Mouse (Mus musculus) erythroid progenitor cell, adult 5-6 weeks (primary cell): ENCODE data around the gene 4930404N11Rik. TPM values are rescaled to one million over a fixed set of nuclear protein-coding genes. Genes with fewer than 3 reads are reported as not detected.

Experiments
- ATAC-seq: replicated peaks from 2 replicates; pipeline ENCODE4 v1.8.0; 2016; ENCODE audit warnings: moderate number of reproducible peaks, mild to moderate bottlenecking, moderate TSS enrichment, inconsistent platforms; ENCODE audit not compliant: poor library complexity, low FRiP score, severe bottlenecking
- total RNA-seq, 2 experiments: library from RNA; stranded (forward) in 1 of 2; stranded (reverse) in 1 of 2; fragments of 150-400 nt in 1 of 2; fragments of 186-747, 209-891 nt in 1 of 2; gene quantifications; 2 replicates each; pipeline versions ENCODE4 v1.2.3 to v1.2.4; 2015 to 2017; ENCODE audit warnings: low replicate concordance in 2 of 2

4930404N11Rik gene
- total RNA-seq, 2 experiments from 2014 or later, result 14.8 to 15.1 TPM

GRCm38 (mm10) chr10:81318589-81319329 is 46.9 kb downstream of the 4930404N11Rik start:
- no peak for ATAC-seq

- ATAC-seq, result no peak
Measured at GRCm38 (mm10) chr10:81317273-81317672, 48.3 kb downstream of the 4930404N11Rik start.

GRCm38 (mm10) chr10:81316338-81317060 is 49.1 kb downstream of the 4930404N11Rik start:
- ATAC-seq, result no peak

GRCm38 (mm10) chr10:81315587-81315986 is 50.0 kb downstream of the 4930404N11Rik start:
- ATAC-seq, result no peak

- no peak for ATAC-seq
Measured at GRCm38 (mm10) chr10:81314201-81314600, 51.4 kb downstream of the 4930404N11Rik start.

- no peak for ATAC-seq
Measured at GRCm38 (mm10) chr10:81313581-81313980, 52.0 kb downstream of the 4930404N11Rik start.

Other genes starting within 250 kb of the 4930404N11Rik start
Only the 30 nearest of the 33 such genes appear.
- gene Pias4, start 197.9 kb downstream of the 4930404N11Rik start, total RNA-seq (2015; ENCODE audit: low replicate concordance), result 24.1 and 27.2 TPM in 2 replicates
- gene Pias4, start 197.9 kb downstream of the 4930404N11Rik start, total RNA-seq (2017; ENCODE audit: low replicate concordance), result 15.3 and 46.0 TPM in 2 replicates
- gene Eef2, start 189.2 kb downstream of the 4930404N11Rik start, total RNA-seq (2015; ENCODE audit: low replicate concordance), result 267 and 296 TPM in 2 replicates
- gene Eef2, start 189.2 kb downstream of the 4930404N11Rik start, total RNA-seq (2017; ENCODE audit: low replicate concordance), result 399 and 622 TPM in 2 replicates
- 5.0 and 5.4 TPM in 2 replicates for gene Dapk3, start 182.8 kb downstream of the 4930404N11Rik start, total RNA-seq (2015; ENCODE audit: low replicate concordance)
- 6.4 and 9.4 TPM in 2 replicates for gene Dapk3, start 182.8 kb downstream of the 4930404N11Rik start, total RNA-seq (2017; ENCODE audit: low replicate concordance)
- not detected in 2 replicates for gene 4930442H23Rik, start 182.0 kb downstream of the 4930404N11Rik start, total RNA-seq (2015; ENCODE audit: low replicate concordance)
- not detected in 2 replicates for gene 4930442H23Rik, start 182.0 kb downstream of the 4930404N11Rik start, total RNA-seq (2017; ENCODE audit: low replicate concordance)
- gene Nmrk2, start 163.8 kb downstream of the 4930404N11Rik start, total RNA-seq (2015; ENCODE audit: low replicate concordance), result not detected in 2 replicates
- not detected in 2 replicates for gene Nmrk2, start 163.8 kb downstream of the 4930404N11Rik start, total RNA-seq (2017; ENCODE audit: low replicate concordance)
- gene Atcay, start 135.0 kb downstream of the 4930404N11Rik start, total RNA-seq (2015; ENCODE audit: low replicate concordance), result not detected in 2 replicates
- gene Atcay, start 135.0 kb downstream of the 4930404N11Rik start, total RNA-seq (2017; ENCODE audit: low replicate concordance), result 8.3 TPM in 1 of 2 replicates, not detected in the other
- not detected in 2 replicates for gene Zfr2, start 132.7 kb downstream of the 4930404N11Rik start, total RNA-seq (2015; ENCODE audit: low replicate concordance)
- not detected in 2 replicates for gene Zfr2, start 132.7 kb downstream of the 4930404N11Rik start, total RNA-seq (2017; ENCODE audit: low replicate concordance)
- 1.7 and 2.2 TPM in 2 replicates for gene Matk, start 112.9 kb downstream of the 4930404N11Rik start, total RNA-seq (2015; ENCODE audit: low replicate concordance)
- gene Matk, start 112.9 kb downstream of the 4930404N11Rik start, total RNA-seq (2017; ENCODE audit: low replicate concordance), result 1.5 and 1.7 TPM in 2 replicates
- 35.2 and 37.5 TPM in 2 replicates for gene Mrpl54, start 98.9 kb downstream of the 4930404N11Rik start, total RNA-seq (2015; ENCODE audit: low replicate concordance)
- 20.0 and 23.0 TPM in 2 replicates for gene Mrpl54, start 98.9 kb downstream of the 4930404N11Rik start, total RNA-seq (2017; ENCODE audit: low replicate concordance)
- gene Apba3, start 98.9 kb downstream of the 4930404N11Rik start, total RNA-seq (2015; ENCODE audit: low replicate concordance), result not detected in 2 replicates
- 14.0 TPM in 1 of 2 replicates, not detected in the other for gene Apba3, start 98.9 kb downstream of the 4930404N11Rik start, total RNA-seq (2017; ENCODE audit: low replicate concordance)
- gene Tjp3, start 74.2 kb downstream of the 4930404N11Rik start, total RNA-seq (2015; ENCODE audit: low replicate concordance), result 3.2 TPM in 1 of 2 replicates, not detected in the other
- 0.23 TPM in 1 of 2 replicates, not detected in the other for gene Tjp3, start 74.2 kb downstream of the 4930404N11Rik start, total RNA-seq (2017; ENCODE audit: low replicate concordance)
- gene Pip5k1c, start 72.9 kb downstream of the 4930404N11Rik start, total RNA-seq (2015; ENCODE audit: low replicate concordance), result 13.0 and 15.1 TPM in 2 replicates
- 9.9 and 14.7 TPM in 2 replicates for gene Pip5k1c, start 72.9 kb downstream of the 4930404N11Rik start, total RNA-seq (2017; ENCODE audit: low replicate concordance)
- gene Cactin, start 44.7 kb downstream of the 4930404N11Rik start, total RNA-seq (2015; ENCODE audit: low replicate concordance), result 8.3 and 10.5 TPM in 2 replicates
- 24.7 and 47.1 TPM in 2 replicates for gene Cactin, start 44.7 kb downstream of the 4930404N11Rik start, total RNA-seq (2017; ENCODE audit: low replicate concordance)
- gene Tbxa2r, start 37.1 kb downstream of the 4930404N11Rik start, total RNA-seq (2015; ENCODE audit: low replicate concordance), result not detected in 2 replicates
- 0.90 TPM in 1 of 2 replicates, not detected in the other for gene Tbxa2r, start 37.1 kb downstream of the 4930404N11Rik start, total RNA-seq (2017; ENCODE audit: low replicate concordance)
- not detected in 2 replicates for gene Gipc3, start 22.6 kb downstream of the 4930404N11Rik start, total RNA-seq (2015; ENCODE audit: low replicate concordance)
- not detected in 2 replicates for gene Gipc3, start 22.6 kb downstream of the 4930404N11Rik start, total RNA-seq (2017; ENCODE audit: low replicate concordance)
- gene Hmg20b, start 15.3 kb downstream of the 4930404N11Rik start, total RNA-seq (2015; ENCODE audit: low replicate concordance), result 49.9 and 58.7 TPM in 2 replicates
- gene Hmg20b, start 15.3 kb downstream of the 4930404N11Rik start, total RNA-seq (2017; ENCODE audit: low replicate concordance), result 18.1 and 24.4 TPM in 2 replicates
- gene Mfsd12, start 8.3 kb downstream of the 4930404N11Rik start, total RNA-seq (2015; ENCODE audit: low replicate concordance), result 15.9 and 18.7 TPM in 2 replicates
- 29.7 and 33.0 TPM in 2 replicates for gene Mfsd12, start 8.3 kb downstream of the 4930404N11Rik start, total RNA-seq (2017; ENCODE audit: low replicate concordance)
- gene Fzr1, start 12.7 kb upstream of the 4930404N11Rik start, total RNA-seq (2015; ENCODE audit: low replicate concordance), result 235 and 246 TPM in 2 replicates
- gene Fzr1, start 12.7 kb upstream of the 4930404N11Rik start, total RNA-seq (2017; ENCODE audit: low replicate concordance), result 247 and 266 TPM in 2 replicates
- 8.8 TPM in 1 of 2 replicates, not detected in the other for gene Dohh, start 18.6 kb upstream of the 4930404N11Rik start, total RNA-seq (2015; ENCODE audit: low replicate concordance)
- gene Dohh, start 18.6 kb upstream of the 4930404N11Rik start, total RNA-seq (2017; ENCODE audit: low replicate concordance), result 4.0 and 17.2 TPM in 2 replicates
- 2.1 and 4.3 TPM in 2 replicates for gene Gm48551, start 18.6 kb upstream of the 4930404N11Rik start, total RNA-seq (2015; ENCODE audit: low replicate concordance)
- gene Gm48551, start 18.6 kb upstream of the 4930404N11Rik start, total RNA-seq (2017; ENCODE audit: low replicate concordance), result not detected in 2 replicates
- not detected in 2 replicates for gene Gm48552, start 23.2 kb upstream of the 4930404N11Rik start, total RNA-seq (2015; ENCODE audit: low replicate concordance)
- gene Gm48552, start 23.2 kb upstream of the 4930404N11Rik start, total RNA-seq (2017; ENCODE audit: low replicate concordance), result not detected in 2 replicates
- 5.4 and 7.5 TPM in 2 replicates for gene Smim24, start 27.2 kb upstream of the 4930404N11Rik start, total RNA-seq (2015; ENCODE audit: low replicate concordance)
- gene Smim24, start 27.2 kb upstream of the 4930404N11Rik start, total RNA-seq (2017; ENCODE audit: low replicate concordance), result 4.2 TPM in 1 of 2 replicates, not detected in the other
- gene Nfic, start 89.8 kb upstream of the 4930404N11Rik start, total RNA-seq (2015; ENCODE audit: low replicate concordance), result 10.1 and 15.1 TPM in 2 replicates
- gene Nfic, start 89.8 kb upstream of the 4930404N11Rik start, total RNA-seq (2017; ENCODE audit: low replicate concordance), result 0.45 and 0.90 TPM in 2 replicates
- not detected in 2 replicates for gene Celf5, start 116.9 kb upstream of the 4930404N11Rik start, total RNA-seq (2015; ENCODE audit: low replicate concordance)
- not detected in 2 replicates for gene Celf5, start 116.9 kb upstream of the 4930404N11Rik start, total RNA-seq (2017; ENCODE audit: low replicate concordance)
- gene Ncln, start 130.6 kb upstream of the 4930404N11Rik start, total RNA-seq (2015; ENCODE audit: low replicate concordance), result 8.6 and 37.7 TPM in 2 replicates
- 8.7 and 27.1 TPM in 2 replicates for gene Ncln, start 130.6 kb upstream of the 4930404N11Rik start, total RNA-seq (2017; ENCODE audit: low replicate concordance)
- gene S1pr4, start 134.3 kb upstream of the 4930404N11Rik start, total RNA-seq (2015; ENCODE audit: low replicate concordance), result 2.2 and 5.4 TPM in 2 replicates
- 2.3 and 3.7 TPM in 2 replicates for gene S1pr4, start 134.3 kb upstream of the 4930404N11Rik start, total RNA-seq (2017; ENCODE audit: low replicate concordance)
- gene Gna15, start 158.4 kb upstream of the 4930404N11Rik start, total RNA-seq (2015; ENCODE audit: low replicate concordance), result 1.4 TPM in 1 of 2 replicates, not detected in the other
- 2.6 and 4.9 TPM in 2 replicates for gene Gna15, start 158.4 kb upstream of the 4930404N11Rik start, total RNA-seq (2017; ENCODE audit: low replicate concordance)
- 7.2 and 11.3 TPM in 2 replicates for gene Gna11, start 179.4 kb upstream of the 4930404N11Rik start, total RNA-seq (2015; ENCODE audit: low replicate concordance)
- gene Gna11, start 179.4 kb upstream of the 4930404N11Rik start, total RNA-seq (2017; ENCODE audit: low replicate concordance), result 8.0 and 11.0 TPM in 2 replicates
- gene Aes, start 193.7 kb upstream of the 4930404N11Rik start, total RNA-seq (2015; ENCODE audit: low replicate concordance), result 103 and 116 TPM in 2 replicates
- gene Aes, start 193.7 kb upstream of the 4930404N11Rik start, total RNA-seq (2017; ENCODE audit: low replicate concordance), result 44.2 and 47.5 TPM in 2 replicates
- not detected in 2 replicates for gene Tle2, start 208.7 kb upstream of the 4930404N11Rik start, total RNA-seq (2015; ENCODE audit: low replicate concordance)
- gene Tle2, start 208.7 kb upstream of the 4930404N11Rik start, total RNA-seq (2017; ENCODE audit: low replicate concordance), result not detected in 2 replicates